Mouse (Mus musculus): ENCODE measurements at regions not wholly inside any gene's neighbourhood (a gene's known extent, or its start where the extent isn't known, plus 50 kb on each side); places are given as distances from the start of the nearest gene placed in this dataset.

DNA sequence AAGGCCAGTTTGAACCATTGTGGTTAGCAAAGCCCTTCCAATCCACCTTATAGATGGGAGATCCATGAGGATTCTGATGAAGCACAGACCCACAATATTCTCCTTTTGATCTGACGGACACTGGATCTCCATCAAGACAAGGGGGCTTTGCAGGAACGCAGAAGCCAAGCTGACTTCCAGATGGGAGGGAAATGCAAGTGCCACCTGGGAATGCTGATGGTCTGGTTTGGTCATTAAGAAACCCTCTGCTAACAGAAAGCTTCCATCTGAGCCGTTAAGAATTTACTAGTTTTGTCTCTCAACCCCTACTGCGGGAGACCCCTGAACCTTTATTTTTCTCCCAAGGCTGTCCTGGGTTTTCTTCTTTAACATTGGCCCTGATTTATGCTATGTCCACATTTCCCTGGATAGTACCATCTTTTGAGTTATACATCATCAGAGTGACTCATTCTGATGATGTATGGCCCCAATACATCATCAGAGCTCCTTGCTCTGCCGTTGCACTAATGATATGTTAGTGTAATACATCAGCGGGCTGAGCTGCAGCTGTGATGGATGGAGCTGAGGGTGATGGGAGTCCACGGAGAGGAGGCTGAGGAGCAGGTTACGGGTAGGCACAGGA is 898.3 kb downstream of the Kcnma1 start:
- Histone ChIP-seq H3K9me3 (replicated peaks) (no peaks in the 10 kb centered on the region), H3K4me3 (replicated peaks) (no peak overlapping the region), H3K36me3 (no peaks in the 10 kb centered on the region), H3K27ac (no peak overlapping the region), H3K27me3 (no peaks in the 10 kb centered on the region), H3K4me1 (0 out of 2 replicates have a peak, but pooled peaks cover 4% of the 10 kb centered on the region), H3K4me2 (no peak overlapping the region), H3K9ac (no peak overlapping the region)
- no peak for ATAC-seq (replicated peaks; ENCODE audit: low FRiP score)
- 51% methylated on average over 8 of the region's 8 CpGs for WGBS

DNA sequence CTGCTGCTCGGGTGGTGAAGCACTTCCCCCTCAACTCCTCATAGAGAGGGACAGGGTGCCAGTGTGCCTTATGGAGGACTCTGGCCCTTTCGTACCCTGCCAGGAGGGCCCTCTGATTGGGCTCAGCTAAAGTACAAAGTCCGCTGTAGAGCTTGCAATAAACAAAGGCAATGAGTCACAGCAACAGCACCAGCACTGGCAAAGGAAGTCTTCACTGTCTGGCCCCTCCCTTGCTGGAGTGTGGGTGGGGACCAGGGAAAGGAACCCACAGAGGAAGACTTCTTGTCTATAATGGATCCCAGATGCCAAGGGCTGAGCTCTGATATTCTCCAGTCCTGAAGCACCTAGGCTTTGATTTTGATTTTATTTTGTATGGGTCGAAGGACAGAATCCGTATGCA is 899.4 kb downstream of the Kcnma1 start:
- no peaks in the 10 kb centered on the region for H3K9me3 ChIP-seq (replicated peaks)
- H3K36me3 ChIP-seq, result no peaks in the 10 kb centered on the region
- H3K4me3 ChIP-seq (replicated peaks), result no peak overlapping the region
- H3K27me3 ChIP-seq, result no peaks in the 10 kb centered on the region
- H3K27ac ChIP-seq, result no peak overlapping the region
- no peak overlapping the region for H3K9ac ChIP-seq
- WGBS, result 75% methylated on average over 5 of the region's 5 CpGs
- ATAC-seq (replicated peaks; ENCODE audit: low FRiP score), result peak; percentile 49; the same call in 1 of the 2 replicates
- H3K4me2 ChIP-seq, result no peak overlapping the region
- 0 out of 2 replicates have a peak, but pooled peaks cover 4% of the 10 kb centered on the region for H3K4me1 ChIP-seq

DNA sequence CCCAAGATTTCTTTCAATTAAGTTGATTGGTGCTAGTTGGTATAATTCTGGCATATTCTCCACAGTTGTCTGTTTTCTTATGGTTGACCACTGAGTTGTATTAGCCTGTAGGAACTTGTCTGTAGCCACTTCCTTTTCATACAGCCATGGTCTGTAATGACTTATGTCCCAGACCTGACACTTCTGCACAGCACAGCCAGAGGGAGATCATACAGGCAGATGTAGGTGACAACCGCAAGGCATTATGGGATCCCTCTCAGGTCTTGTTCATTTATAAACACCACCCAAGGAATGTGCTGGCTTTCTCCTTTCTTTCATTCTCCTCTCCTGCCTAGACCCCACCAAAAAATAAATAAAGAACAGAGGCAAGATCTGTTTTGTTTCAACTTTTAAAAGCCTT is 899.8 kb downstream of the Kcnma1 start:
- Histone ChIP-seq H3K4me2 (no peak overlapping the region), H3K36me3 (no peaks in the 10 kb centered on the region), H3K4me3 (replicated peaks) (no peak overlapping the region), H3K9ac (no peak overlapping the region), H3K27me3 (no peaks in the 10 kb centered on the region), H3K9me3 (replicated peaks) (no peaks in the 10 kb centered on the region), H3K4me1 (0 out of 2 replicates have a peak, but pooled peaks cover 4% of the 10 kb centered on the region), H3K27ac (no peak overlapping the region)
- ATAC-seq (replicated peaks; ENCODE audit: low FRiP score), result no peak
- 89% methylated on average over 1 of the region's 1 CpGs for WGBS

DNA sequence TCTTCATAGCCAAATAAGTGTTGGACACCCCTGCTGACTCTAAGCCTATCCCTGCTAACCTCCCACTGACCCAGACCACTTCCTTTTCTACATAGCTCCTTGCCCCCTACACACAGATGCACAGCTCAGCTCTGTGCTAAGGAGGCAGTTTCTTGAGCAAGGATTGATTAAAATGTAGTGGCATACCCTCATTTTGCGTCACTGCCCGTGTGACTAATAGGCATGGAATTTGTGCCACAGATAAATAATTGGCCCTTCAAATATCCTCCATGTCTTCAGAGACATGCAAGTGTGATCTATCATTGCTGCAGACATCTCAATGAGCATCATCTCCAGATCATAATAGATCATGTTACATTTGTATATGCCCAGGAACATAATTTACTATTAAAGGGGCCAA is 901.9 kb downstream of the Kcnma1 start:
- Histone ChIP-seq H3K9ac (no peak overlapping the region), H3K9me3 (replicated peaks) (no peaks in the 10 kb centered on the region), H3K4me1 (0 out of 2 replicates have a peak, but pooled peaks cover 4% of the 10 kb centered on the region), H3K27me3 (no peaks in the 10 kb centered on the region), H3K4me3 (replicated peaks) (no peak overlapping the region), H3K27ac (no peak overlapping the region), H3K4me2 (no peak overlapping the region), H3K36me3 (no peaks in the 10 kb centered on the region)
- WGBS, result 42% methylated on average over 2 of the region's 2 CpGs
- ATAC-seq (replicated peaks; ENCODE audit: low FRiP score), result no peak

DNA sequence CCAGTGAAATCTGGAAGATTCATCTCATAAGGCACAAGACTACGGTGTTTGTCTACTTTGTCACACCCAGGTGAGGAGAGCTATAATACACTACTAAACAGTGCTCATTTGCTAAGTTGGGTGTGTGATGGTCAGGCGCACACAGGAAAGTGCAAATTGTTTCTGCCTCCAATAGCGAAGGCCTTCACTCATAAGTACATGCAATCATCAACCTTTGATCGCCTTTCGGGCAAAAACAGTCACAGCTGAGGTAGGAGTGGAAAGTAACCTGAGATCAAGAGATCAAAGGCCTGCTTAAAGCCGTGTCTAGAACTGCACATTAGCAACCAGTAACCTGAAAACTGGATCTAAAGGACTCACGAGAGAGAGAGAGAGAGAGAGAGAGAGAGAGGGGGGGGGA is 905.7 kb downstream of the Kcnma1 start:
- Histone ChIP-seq H3K9me3 (replicated peaks) (no peaks in the 10 kb centered on the region), H3K4me3 (replicated peaks) (no peak overlapping the region), H3K4me1 (0 out of 2 replicates have a peak, but pooled peaks cover 2% of the 10 kb centered on the region), H3K36me3 (no peaks in the 10 kb centered on the region), H3K27ac (no peak overlapping the region), H3K4me2 (no peak overlapping the region), H3K27me3 (no peaks in the 10 kb centered on the region), H3K9ac (no peak overlapping the region)
- ATAC-seq (replicated peaks; ENCODE audit: low FRiP score), result no peak
- WGBS, result 66% methylated on average over 7 of the region's 7 CpGs

DNA sequence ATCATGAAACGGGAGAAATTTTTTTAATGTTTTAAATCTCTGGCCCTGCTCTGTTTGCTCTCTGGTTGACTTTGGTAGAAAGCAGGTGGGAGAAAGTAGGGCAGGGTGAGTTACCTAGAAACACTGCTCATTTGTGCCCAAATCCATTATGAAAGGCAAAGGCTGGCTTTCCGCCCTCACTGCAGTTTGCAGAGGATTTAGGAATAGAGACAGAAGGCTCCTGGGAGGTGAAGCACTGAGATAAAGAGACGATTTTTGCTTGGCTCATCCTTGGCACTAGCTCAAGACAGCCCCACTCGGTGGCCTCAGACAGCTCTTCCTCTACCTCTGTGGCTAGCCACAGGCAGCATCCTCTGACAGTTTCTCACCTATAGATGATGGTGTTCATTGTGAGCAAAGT is 906.8 kb downstream of the Kcnma1 start:
- H3K36me3 ChIP-seq, result no peaks in the 10 kb centered on the region
- no peak overlapping the region for H3K27ac ChIP-seq
- 83% methylated on average over 4 of the region's 4 CpGs for WGBS
- H3K9ac ChIP-seq, result no peak overlapping the region
- H3K4me1 ChIP-seq, result 0 out of 2 replicates have a peak, but pooled peaks cover 2% of the 10 kb centered on the region
- ATAC-seq (replicated peaks; ENCODE audit: low FRiP score), result no peak
- H3K27me3 ChIP-seq, result no peaks in the 10 kb centered on the region
- no peak overlapping the region for H3K4me2 ChIP-seq
- no peak overlapping the region for H3K4me3 ChIP-seq (replicated peaks)
- H3K9me3 ChIP-seq (replicated peaks), result no peaks in the 10 kb centered on the region

All from kidney, embryonic 15.5 days (tissue).